Mouse (Mus musculus): ENCODE results near the gene Hs3st3a1.

Gene Hs3st3a1

DNA sequence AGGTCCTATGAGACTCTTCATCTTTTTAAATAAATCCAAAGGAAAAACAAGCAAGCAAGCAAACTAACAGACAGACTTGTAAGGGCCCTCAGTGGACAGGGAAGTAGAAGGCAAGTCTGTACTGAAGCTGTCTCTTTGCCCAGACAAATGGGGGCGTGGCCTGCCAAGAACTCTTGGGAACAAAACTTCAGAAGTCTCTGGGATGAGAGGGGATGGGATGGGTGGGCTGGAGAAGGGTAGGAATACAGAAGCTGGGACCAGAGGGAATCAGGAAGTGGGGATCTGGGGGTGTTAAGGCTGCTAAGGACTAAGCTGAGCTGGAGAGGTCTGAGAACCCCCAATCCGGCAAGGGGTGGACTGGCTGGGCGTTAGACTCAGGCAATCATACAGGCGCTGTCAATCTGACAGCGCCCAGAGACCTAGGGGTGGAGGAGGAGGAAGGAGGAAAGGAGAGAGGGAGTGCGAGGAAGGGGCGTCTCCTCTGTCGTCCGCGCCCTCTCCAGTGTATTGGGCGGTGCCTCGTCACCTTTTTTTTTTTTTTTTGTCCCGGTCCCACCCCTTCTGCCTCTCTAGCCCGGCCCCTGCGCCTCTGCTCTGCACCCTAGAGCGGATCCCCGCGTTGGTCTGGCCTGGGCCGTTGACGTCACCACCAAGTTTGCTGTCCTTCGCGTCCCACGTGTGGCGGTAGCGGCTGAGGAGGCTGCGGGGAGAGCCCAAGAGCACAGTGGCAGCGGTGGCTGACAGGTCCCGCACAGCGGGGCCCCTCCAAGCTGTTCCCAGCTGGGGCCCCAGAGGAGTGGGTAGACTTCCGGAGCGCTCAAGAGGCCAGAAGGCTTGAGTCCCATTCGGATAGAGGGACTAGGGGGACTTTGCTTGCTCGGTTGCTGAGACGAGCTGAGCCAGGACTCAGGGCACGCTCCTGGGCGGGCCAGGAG lies at the start of gene Hs3st3a1:
Gene Hs3st3a1, plus strand, starts transcription at position 722 of the 935 bp plus-strand sequence.
- DNase-seq, result peak; percentile 70

DNA sequence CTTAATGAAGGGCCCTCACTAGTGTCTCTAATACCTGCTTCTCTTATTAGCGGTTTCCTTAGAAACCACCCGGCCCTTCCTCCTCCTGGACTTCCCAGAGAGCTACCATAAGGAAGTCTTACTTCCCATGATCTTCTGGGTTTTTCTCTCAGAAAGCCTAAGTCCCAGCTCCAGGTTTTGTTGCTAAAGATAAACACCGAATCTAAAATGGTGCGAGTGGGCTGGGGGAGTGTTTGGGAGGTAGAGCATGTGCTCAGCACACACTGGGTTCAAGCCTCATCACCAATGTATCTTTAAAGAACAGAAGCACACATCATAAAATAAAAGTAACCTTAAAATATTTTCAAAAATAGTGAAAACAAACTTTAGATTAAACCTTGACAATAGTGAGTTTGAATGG lies 48.8 kb upstream of the Hs3st3a1 start:
- no peak for DNase-seq

- no peak for DNase-seq
These were observed 38.7 kb upstream of the Hs3st3a1 start for GRCm38 (mm10) chr11:64396331-64396881.

DNA sequence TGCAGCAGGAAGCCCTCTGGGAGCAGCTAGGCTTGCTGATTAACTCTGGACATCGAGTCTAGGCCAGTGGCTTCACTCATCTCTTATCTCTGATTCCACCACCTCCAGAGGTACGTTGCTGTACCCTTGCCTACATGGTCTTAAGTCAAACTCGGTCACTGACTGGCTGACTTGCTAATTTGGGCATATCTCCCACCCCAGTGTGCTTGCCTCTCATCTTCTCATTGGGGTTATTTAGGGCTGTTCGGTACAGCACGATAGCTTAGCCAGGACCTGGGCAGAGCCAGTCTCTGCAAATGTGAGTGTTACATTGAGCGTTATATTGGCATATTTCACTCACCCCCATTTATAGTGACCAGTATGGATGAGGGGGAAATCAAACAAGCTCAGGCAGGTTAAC lies 38.2 kb upstream of the Hs3st3a1 start:
- no peak for DNase-seq

GRCm38 (mm10) chr11:64397612-64398011 lies 37.5 kb upstream of the Hs3st3a1 start:
- no peak for DNase-seq

GRCm38 (mm10) chr11:64400534-64401093 lies 34.5 kb upstream of the Hs3st3a1 start:
- no peak for DNase-seq

- DNase-seq, result no peak
These were observed 16.2 kb upstream of the Hs3st3a1 start for GRCm38 (mm10) chr11:64418969-64419368.

- peak; percentile 41 for DNase-seq
These were observed 647 bp downstream of the Hs3st3a1 start for GRCm38 (mm10) chr11:64435546-64436411.

- no peak for DNase-seq
These were observed 1.2 kb downstream of the Hs3st3a1 start, which contains the start of gene F930015N05Rik for GRCm38 (mm10) chr11:64436412-64436727. Gene F930015N05Rik, minus strand, starts transcription at chr11:64436653.

DNA sequence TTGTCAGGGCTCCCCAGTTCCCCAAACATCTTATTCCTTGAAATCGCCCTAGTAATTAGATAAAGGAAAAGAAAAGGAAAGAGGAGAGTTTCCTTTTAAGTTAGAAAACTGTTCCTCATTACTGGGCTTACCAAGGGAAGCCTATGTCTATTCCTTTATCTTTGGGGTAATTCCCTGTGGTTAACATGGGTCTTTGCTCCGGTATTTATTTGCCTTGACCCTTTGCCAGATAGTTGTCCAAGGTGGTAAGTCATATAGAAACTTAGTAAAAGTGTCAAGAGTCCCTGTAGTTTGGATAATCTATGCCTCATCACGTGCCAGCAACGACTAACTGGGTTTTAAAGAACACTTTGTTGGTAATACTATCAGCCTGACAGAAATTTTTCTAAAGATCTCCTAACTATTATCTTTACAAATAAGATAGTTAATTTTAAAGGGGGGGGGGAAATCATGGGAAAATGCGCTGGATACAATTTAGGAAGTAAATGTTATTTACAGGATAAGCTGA lies 1.7 kb downstream of the Hs3st3a1 start:
- no peak for DNase-seq

- DNase-seq, result no peak
These were observed 2.6 kb downstream of the Hs3st3a1 start for GRCm38 (mm10) chr11:64437721-64438120.

- DNase-seq, result no peak
These were observed 3.8 kb downstream of the Hs3st3a1 start for GRCm38 (mm10) chr11:64438909-64439308.

DNA sequence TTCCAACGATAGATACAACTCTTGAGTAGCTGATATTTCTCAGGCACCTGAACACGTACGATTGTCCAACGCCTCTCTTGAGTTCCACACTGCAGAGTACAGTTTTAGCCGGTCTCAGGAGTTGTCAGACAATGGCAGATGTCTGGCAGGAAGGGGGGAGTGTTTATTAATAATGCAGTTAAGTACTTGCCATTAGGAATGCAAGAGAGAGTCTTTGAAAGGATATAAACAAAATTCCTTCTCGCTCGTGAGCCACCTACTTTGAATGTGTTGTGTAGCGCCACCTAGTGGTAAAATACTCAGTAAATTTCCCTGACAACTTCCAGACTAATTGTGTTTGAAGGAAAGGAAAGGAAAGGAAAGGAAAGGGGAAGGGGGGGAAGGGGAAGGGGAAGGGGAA lies 7.0 kb downstream of the Hs3st3a1 start:
- peak; percentile 10 for DNase-seq

GRCm38 (mm10) chr11:64442701-64443100 lies 7.6 kb downstream of the Hs3st3a1 start:
- DNase-seq, result no peak

GRCm38 (mm10) chr11:64445227-64445626 lies 10.1 kb downstream of the Hs3st3a1 start:
- no peak for DNase-seq

DNA sequence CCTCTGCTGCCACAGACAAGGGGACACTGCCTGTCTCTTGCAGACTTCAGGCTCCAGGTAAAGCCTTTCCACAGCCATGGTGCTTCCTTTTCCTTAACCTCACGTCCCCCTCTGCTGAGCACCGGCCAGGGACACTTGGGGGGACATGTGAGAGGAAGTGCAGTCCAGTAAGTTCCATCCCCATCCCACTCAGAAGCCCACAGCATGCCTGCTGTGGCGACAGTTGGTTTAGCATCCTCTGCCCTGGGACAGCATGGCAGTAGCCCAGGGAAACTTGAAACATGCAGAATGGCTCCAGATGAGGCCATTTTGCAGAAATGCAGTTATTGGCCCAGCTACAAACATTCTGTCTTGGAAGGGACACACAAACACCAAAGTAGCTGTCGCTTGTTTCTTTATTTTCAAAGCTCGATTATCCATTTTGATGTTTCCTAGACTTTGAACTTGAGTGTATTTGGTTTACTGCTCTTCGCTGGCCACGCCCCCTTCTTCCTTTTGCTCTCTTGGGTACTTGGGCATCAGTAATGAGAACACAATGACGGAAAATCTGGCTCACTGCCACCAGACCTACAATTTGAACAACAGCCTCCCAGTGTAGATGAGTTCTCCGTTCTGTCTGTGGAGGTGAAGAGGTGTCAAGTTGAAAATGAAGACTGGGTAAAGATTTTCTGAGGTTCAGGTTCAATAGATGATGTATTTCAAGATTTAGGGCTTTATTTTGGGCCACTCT lies 13.6 kb downstream of the Hs3st3a1 start:
- DNase-seq, result no peak

DNA sequence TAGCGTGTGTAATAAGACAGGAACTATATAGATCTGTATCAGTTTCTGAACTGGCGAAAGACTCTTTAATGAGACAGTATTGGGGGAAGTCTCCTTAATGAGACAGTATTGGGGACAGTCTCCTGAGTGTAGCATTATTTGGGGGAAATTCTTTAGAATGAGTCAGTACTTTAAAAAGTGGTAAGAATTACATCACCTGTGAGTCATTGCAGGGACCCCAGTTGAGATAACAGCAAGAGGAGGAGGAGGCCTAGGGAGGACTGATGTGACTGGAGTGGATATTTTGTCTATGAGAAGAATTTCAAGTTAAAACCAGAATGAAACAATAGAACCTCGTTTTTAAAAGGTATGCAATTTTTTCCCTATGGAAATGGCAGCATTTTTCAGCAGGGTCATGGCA lies 26.6 kb downstream of the Hs3st3a1 start:
- no peak for DNase-seq

- no peak for DNase-seq
These were observed 33.6 kb downstream of the Hs3st3a1 start for GRCm38 (mm10) chr11:64468737-64469136.

DNA sequence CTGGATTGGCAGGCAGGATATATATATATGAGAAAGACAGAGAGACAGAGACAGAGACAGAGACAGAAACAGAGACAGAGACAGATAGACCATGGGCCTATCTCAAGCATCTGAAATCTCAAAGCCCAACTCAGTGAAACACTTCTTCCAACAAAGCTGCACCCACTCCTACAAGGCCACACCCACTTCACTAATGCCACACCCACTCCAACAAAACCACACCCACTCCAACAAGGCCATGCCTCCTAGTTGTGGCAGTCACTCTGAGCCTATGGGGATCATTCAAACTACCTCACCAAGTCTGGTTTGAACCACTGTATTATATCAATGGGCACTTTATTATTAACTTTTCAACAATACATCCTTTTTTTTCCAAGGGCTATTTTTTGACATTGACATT lies 35.6 kb downstream of the Hs3st3a1 start:
- no peak for DNase-seq

GRCm38 (mm10) chr11:64473679-64474078 lies 38.5 kb downstream of the Hs3st3a1 start:
- no peak for DNase-seq

DNA sequence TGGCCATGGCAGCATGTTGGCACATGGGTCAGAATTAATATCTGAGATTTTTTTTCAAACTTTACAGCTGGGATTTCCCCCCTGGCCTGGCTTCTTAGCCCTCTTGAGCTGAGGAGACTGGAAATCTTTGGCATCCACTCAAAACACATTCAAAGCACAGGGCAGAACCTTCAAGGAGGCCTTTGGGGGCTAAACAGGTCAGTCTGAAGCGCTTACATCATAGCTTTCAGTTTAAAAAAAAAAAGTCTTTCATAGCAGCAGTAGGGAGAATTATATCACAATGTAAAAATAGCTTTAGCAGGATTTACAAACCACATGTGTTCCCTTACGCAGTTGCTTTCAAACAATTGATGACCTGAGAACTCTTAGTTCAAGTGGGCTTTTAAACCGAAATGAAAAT lies 46.3 kb downstream of the Hs3st3a1 start:
- DNase-seq, result no peak

Measured in kidney, adult 18-20 months (tissue).